Mouse (Mus musculus): Measurements from ENCODE around the gene Flywch2. TPM values are rescaled to one million over a fixed set of nuclear protein-coding genes. Genes with fewer than 3 reads are reported as not detected.

The Flywch2 gene
- polyA plus RNA-seq, 1 experiment from 2014 or later: 37.2 TPM

DNA sequence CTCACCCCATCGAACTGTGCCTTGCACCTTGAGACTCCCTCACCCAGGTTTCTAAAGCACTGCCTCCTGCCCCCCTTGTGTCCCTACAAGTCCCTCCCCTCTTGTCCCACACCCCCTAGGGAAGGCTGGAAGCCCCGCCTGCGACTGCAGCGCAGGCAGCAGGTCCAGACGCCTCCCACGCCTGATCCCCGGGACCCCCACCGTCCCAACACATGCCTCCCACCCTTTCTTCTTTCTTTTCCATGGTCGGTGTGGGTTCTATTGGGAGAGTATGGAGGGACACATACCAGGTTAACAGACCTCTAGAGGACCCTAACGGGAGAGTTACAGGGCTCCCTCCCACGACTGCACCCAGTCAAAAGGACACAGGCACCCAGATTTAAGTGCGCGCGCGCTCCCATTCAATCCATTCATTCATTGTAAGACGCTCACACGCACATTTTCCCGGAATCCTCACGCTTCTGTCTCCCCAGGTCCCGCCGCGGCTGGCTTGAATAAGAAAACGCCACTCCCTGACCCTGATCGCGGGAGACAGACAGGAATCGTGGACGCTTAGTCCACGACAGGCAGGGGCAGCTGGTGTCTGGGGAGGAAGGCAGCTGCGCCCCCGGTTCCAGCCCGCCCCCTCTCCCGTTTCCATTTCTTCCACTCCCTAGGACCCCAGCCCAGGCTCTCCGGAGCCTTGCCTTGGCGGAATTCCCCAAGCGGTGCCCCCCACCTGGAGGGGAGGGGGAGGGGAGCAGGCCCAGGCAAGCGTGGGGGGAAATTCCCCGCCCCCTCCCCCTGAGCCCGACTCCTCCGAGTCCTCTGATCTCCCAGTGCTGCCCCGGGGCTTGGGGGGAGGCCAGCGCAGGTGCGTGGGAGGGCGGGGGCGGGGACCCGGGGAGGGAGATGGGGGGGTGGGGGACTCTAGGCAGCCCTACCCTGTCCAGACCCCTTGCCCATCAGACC is 40.3 kb downstream of the Flywch2 start, which contains the start of gene Kremen2:
Gene Kremen2 (minus strand): TSS at position 533 of the 951 bp plus-strand sequence.
- H3K9ac ChIP-seq (replicated peaks): peak within 1 kb of the TSS; percentile 52
- peak; percentile 20; the same call in 1 of the 2 replicates for ATAC-seq (ENCODE audit: low FRiP score, low read depth)
- H3K27ac ChIP-seq (replicated peaks): no peak within 1 kb of the TSS
- H3K9me3 ChIP-seq: no peaks in the 10 kb centered on the region
- H3K4me2 ChIP-seq (replicated peaks): peak within 1 kb of the TSS; percentile 70
- under 1% methylated on average over 40 of the region's 45 CpGs for WGBS
- H3K27me3 ChIP-seq: peaks cover 77% of the 10 kb centered on the region
- peaks cover 32% of the 10 kb centered on the region for H3K4me1 ChIP-seq
- H3K36me3 ChIP-seq: no peaks in the 10 kb centered on the region
- H3K4me3 ChIP-seq: peak within 1 kb of the TSS; percentile 40

DNA sequence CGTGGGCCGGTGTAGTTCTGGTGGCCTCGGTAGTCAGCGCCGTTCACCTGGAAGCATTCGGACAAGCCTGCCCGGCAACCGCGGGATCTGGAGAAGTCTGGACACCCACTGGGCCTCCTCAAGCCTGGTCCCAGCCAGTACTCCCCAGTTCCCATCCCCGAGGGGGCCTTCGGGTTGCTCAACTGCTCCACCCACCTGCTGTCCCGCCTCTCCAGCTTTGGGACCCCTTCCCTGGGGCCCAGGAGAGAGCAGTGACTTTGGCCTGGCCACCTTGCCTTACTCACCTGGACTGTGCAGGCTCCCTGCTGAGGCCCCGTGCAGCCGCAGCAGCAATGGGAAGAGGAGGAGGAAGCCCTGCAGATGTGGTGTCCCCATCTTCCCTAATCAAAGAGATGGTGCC is 41.2 kb downstream of the Flywch2 start:
- Histone ChIP-seq H3K9ac (replicated peaks) (no peak overlapping the region), H3K27me3 (peaks cover 79% of the 10 kb centered on the region), H3K4me2 (replicated peaks) (peak overlapping the region; percentile 70; the same call in 1 of the 2 replicates), H3K4me1 (peaks cover 34% of the 10 kb centered on the region), H3K36me3 (no peaks in the 10 kb centered on the region), H3K9me3 (no peaks in the 10 kb centered on the region), H3K27ac (replicated peaks) (no peak overlapping the region), H3K4me3 (no peak overlapping the region; the same call in 1 of the 2 replicates)
- WGBS: under 1% methylated on average over 14 of the region's 14 CpGs
- no peak for ATAC-seq (ENCODE audit: low FRiP score, low read depth)

DNA sequence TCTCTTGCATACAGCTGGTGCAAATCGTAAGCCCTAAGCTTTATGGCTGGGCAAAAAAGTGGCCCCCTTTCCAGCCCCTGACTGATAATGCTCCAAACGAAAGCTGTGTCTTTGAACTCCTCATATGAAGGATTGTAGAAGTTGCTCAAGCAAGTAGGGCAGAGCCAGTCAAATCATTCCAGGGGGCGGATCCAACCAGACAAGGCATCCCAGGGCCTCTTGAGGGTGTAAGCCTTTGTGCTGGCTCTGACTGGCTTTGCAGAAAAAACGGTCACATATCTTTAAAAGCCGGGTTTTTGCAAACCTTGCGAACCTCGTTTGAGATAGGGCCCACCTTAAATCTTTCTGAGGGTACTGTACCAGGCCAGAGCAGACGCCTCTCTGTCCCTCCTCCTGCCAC is 41.8 kb downstream of the Flywch2 start:
- Histone ChIP-seq H3K4me3 (no peak overlapping the region), H3K27ac (replicated peaks) (no peak overlapping the region), H3K9ac (replicated peaks) (no peak overlapping the region), H3K36me3 (no peaks in the 10 kb centered on the region), H3K4me1 (peaks cover 38% of the 10 kb centered on the region), H3K9me3 (no peaks in the 10 kb centered on the region), H3K27me3 (peaks cover 79% of the 10 kb centered on the region), H3K4me2 (replicated peaks) (no peak overlapping the region)
- ATAC-seq (ENCODE audit: low FRiP score, low read depth): no peak
- WGBS: 18% methylated on average over 8 of the region's 8 CpGs

DNA sequence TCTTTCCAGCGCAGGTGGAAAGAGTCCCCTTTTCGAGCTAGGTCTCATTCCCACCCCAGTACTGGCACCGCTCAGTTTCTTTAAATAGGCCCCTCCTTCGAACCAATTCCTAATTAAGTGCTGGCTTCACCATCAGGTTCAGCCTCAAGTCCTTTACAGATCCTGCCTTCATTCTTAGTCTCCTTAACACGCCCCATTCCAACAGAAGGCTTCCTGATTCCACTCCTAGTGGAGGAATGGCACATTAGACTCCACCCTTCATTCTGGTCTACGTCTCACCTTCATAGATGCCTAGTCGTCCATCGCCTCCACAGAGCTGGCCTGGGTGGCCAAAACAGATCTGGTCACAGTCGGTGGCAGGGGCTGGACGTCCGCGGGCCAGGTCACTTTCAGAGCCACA is 42.9 kb downstream of the Flywch2 start:
- H3K4me2 ChIP-seq (replicated peaks): no peak overlapping the region
- WGBS: 63% methylated on average over 12 of the region's 12 CpGs
- peaks cover 78% of the 10 kb centered on the region for H3K27me3 ChIP-seq
- H3K9me3 ChIP-seq: no peaks in the 10 kb centered on the region
- ATAC-seq (ENCODE audit: low FRiP score, low read depth): no peak
- H3K27ac ChIP-seq (replicated peaks): no peak overlapping the region
- H3K36me3 ChIP-seq: no peaks in the 10 kb centered on the region
- H3K9ac ChIP-seq (replicated peaks): no peak overlapping the region
- H3K4me3 ChIP-seq: no peak overlapping the region
- peaks cover 50% of the 10 kb centered on the region for H3K4me1 ChIP-seq

DNA sequence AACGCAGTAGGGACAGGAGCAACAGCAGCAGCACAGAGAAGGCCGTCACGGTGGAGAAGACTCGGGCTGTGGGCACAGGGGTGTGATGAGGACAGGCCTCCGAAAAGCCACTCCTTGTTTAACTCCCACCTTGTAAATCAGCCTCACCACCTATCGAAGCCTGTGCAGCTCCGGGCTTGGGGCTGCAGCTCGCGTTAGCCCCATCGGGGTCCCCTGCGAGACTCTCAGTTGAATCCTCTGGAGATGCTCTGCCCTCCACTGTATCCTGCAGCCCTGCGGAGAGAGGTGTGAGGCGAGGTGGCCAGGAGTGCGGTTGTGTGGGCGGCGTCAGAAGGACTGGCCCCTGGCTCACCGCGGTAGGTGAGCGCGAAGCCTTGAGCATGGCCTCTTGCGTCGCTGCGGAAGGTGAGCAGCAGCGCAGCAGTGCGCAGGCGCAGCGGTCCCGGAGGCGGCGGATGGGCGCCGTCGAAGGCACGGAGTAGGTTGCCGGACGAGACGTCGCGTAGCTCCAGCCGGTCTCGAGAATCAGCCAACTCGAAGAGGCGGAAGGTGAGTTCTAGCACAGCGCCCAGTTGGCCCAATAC is 43.6 kb downstream of the Flywch2 start:
- H3K36me3 ChIP-seq: peaks cover 4% of the 10 kb centered on the region; the same call in 1 of the 2 replicates
- H3K27ac ChIP-seq (replicated peaks): no peak overlapping the region
- H3K9ac ChIP-seq (replicated peaks): no peak overlapping the region; the same call in 1 of the 2 replicates
- H3K4me1 ChIP-seq: peaks cover 53% of the 10 kb centered on the region
- H3K4me2 ChIP-seq (replicated peaks): peak overlapping the region; percentile 43
- peak overlapping the region; percentile 24 for H3K4me3 ChIP-seq
- 9% methylated on average over 44 of the region's 44 CpGs for WGBS
- peaks cover 77% of the 10 kb centered on the region for H3K27me3 ChIP-seq
- ATAC-seq (ENCODE audit: low FRiP score, low read depth): no peak
- no peaks in the 10 kb centered on the region for H3K9me3 ChIP-seq

DNA sequence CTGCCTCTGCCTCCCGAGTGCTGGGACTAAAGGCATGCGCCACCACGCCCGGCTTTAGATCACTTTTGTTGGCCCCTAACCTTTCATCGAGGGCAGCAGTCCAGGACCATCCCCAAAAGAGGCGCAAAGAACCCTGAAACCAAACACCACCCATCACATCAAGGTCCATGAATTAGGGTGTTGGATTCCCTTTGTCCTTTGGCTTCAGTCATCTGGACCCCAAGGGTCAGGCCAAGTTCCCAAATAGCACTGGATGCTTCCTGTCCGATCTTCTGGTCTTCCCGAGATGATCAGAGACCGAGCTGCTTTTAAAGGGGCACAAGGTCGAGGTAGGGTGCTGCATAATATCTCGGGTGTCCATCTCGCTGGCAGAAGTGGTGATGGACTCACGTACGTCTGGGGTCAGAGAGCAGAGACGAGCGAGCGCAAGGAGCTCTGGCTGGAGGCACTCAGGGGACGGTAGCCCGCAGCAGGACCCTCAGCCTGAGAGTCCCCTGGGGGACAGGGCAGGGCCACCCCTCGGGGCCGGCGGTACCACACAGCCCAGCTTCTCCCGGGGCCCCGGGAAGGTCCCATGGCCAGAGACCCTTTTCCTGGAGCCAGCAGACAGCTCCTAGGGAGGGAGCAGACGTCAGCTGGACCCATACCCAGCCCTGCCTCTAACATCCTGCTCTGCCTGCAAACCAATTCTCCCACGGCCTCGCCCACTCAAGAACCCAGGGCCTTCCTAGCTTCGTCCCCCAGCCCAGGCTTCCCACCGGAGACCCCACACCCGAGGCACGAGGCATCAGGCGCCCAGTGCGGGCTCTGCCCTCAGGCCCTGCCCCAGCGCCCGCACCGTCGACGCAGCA is 44.3 kb downstream of the Flywch2 start:
- peak overlapping the region; percentile 43; the same call in 1 of the 2 replicates for H3K4me2 ChIP-seq (replicated peaks)
- H3K4me1 ChIP-seq: peaks cover 53% of the 10 kb centered on the region
- WGBS: 53% methylated on average over 34 of the region's 38 CpGs

DNA sequence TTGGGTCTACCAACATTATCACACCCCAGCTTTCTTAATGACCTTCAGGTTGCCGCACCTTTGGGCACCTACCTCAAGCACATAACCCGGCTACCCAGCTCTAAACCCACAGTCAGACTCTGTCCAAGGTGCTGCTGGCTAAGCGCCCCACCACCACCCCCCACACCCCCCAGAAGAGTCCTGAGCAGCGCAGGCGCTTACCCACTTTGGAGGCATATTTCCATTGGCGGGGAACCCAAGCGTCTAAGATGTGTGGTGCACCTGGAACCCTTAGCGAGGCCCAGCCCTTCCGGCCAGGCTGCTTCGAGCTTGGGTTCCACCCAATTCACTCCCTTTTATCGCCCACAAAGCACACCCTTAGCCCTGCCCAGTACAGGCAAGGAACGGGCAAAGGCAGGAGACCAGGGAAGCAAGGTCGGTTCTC is 45.3 kb downstream of the Flywch2 start, which contains the start of gene Paqr4:
Gene Paqr4 (minus strand): TSS at position 270 of the 424 bp plus-strand sequence.
- Histone ChIP-seq H3K4me1 (peaks cover 45% of the 10 kb centered on the region), H3K9me3 (no peaks in the 10 kb centered on the region), H3K4me2 (replicated peaks) (peak within 1 kb of the TSS; percentile 66), H3K4me3 (peak within 1 kb of the TSS; percentile 69), H3K9ac (replicated peaks) (peak within 1 kb of the TSS; percentile 64), H3K27me3 (peaks cover 60% of the 10 kb centered on the region), H3K27ac (replicated peaks) (peak within 1 kb of the TSS; percentile 79), H3K36me3 (peaks cover 19% of the 10 kb centered on the region)
- ATAC-seq (ENCODE audit: low FRiP score, low read depth): peak; percentile 0; the same call in 1 of the 2 replicates
- 12% methylated on average over 13 of the region's 13 CpGs for WGBS

More for the DNA sequence above, 44.3 kb downstream of the Flywch2 start:
- H3K9ac ChIP-seq (replicated peaks): no peak overlapping the region; the same call in 1 of the 2 replicates
- H3K27me3 ChIP-seq: peaks cover 70% of the 10 kb centered on the region
- peaks cover 10% of the 10 kb centered on the region for H3K36me3 ChIP-seq
- H3K9me3 ChIP-seq: no peaks in the 10 kb centered on the region
- H3K4me3 ChIP-seq: peak overlapping the region; percentile 24; the same call in 1 of the 2 replicates
- ATAC-seq (ENCODE audit: low FRiP score, low read depth): no peak
- H3K27ac ChIP-seq (replicated peaks): no peak overlapping the region

DNA sequence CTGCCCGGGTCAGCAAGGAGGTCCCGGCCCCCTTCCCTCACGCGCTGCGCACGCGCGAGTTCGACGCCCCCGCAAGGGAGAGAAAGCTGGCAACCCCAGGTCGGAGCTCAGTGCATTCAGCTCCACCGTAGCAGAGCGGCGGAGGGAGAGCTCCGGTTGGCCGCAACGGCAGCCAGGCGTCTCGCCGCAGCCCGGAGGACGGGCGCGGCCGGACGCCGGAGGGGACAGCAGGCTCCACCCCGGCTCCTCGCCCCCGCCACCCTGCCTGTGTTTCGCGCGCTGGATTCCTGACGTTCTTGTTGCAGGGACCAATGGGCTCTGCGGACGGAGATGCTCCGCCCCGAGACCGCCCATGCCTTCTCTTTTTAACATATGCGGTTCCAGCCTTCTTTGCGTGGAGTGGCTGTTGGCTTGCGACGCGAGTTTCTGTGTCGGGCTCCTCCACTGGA is 45.7 kb downstream of the Flywch2 start:
- Histone ChIP-seq H3K4me3 (peak overlapping the region; percentile 69), H3K4me2 (replicated peaks) (peak overlapping the region; percentile 66), H3K9me3 (no peaks in the 10 kb centered on the region), H3K4me1 (peaks cover 41% of the 10 kb centered on the region), H3K36me3 (peaks cover 24% of the 10 kb centered on the region), H3K27me3 (peaks cover 56% of the 10 kb centered on the region), H3K27ac (replicated peaks) (peak overlapping the region; percentile 79), H3K9ac (replicated peaks) (peak overlapping the region; percentile 64)
- ATAC-seq (ENCODE audit: low FRiP score, low read depth): peak; percentile 81
- under 1% methylated on average over 46 of the region's 46 CpGs for WGBS

DNA sequence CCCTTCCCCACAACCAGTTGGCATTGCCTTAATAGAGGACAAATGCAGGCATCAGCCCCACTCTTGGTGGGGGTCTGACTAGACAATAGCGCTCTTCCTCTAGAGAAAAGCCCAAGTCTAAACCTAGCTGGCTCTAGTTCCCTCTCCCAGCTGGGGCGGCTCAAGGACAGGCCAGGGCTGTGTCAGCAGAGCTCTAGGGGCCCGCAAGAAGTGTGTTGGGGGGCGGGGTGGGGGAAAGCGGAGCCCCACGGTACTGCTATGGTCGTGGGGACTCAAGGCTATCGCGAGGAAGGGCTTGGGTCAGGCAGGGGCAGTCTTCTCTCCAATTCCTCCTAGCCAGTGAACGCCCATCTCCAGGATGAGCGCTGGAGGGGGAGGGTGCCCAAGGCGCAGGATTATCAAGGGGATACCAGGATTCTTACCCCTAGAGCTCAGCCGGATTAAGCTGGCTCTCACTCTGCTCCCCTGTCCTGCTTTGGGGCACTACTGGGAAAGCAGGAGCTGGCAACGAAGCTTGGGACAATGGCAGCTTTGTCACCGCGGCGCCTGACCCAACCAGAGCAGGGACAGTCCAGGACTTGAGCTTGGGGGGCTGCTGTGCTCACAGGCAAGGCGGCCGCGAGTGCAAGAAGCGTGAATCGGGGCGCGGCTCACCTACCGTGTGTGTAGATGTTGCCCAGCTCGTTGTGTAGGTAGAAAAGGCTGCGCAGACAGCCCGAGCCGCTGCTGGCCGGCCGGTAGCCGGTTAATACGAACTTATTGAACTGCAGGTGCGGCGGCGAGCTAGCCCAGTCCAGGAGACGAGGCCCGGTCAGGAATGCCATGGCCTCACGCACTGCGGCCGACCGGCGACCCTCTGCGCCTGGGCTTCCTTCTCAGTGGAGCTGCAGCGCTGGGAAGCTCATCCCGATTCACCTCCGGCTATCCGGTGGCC is 46.4 kb downstream of the Flywch2 start:
- H3K27ac ChIP-seq (replicated peaks): peak overlapping the region; percentile 79
- under 1% methylated on average over 48 of the region's 48 CpGs for WGBS

DNA sequence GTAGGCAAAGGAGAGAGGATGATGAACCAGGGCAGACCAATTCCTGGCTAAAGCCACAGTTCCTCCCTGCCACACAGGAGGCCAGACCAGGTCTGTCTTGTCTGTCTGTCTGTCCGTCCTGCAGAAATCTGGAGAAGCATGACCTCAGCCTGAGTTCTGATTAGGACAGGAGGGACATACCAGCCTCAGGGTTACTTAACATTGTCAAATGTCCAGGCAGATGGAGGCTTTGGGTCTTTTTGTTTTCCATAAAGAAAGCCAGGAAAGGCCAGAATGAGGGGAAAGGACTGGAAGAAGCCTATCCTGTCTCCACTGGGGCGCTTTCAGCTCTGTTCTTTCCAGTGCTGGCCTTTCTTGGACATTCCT is 47.1 kb downstream of the Flywch2 start:
- no peak for ATAC-seq (ENCODE audit: low FRiP score, low read depth)
- Histone ChIP-seq H3K9me3 (no peaks in the 10 kb centered on the region), H3K9ac (replicated peaks) (peak overlapping the region; percentile 64), H3K4me2 (replicated peaks) (peak overlapping the region; percentile 66), H3K36me3 (peaks cover 37% of the 10 kb centered on the region), H3K4me1 (peaks cover 31% of the 10 kb centered on the region), H3K4me3 (peak overlapping the region; percentile 69), H3K27ac (replicated peaks) (peak overlapping the region; percentile 79), H3K27me3 (peaks cover 42% of the 10 kb centered on the region)
- 38% methylated on average over 2 of the region's 2 CpGs for WGBS

More for the DNA sequence above, 46.4 kb downstream of the Flywch2 start:
- Histone ChIP-seq H3K4me1 (peaks cover 34% of the 10 kb centered on the region), H3K4me3 (peak overlapping the region; percentile 69), H3K9ac (replicated peaks) (peak overlapping the region; percentile 64), H3K36me3 (peaks cover 31% of the 10 kb centered on the region), H3K9me3 (no peaks in the 10 kb centered on the region), H3K4me2 (replicated peaks) (peak overlapping the region; percentile 66), H3K27me3 (peaks cover 49% of the 10 kb centered on the region)
- ATAC-seq (ENCODE audit: low FRiP score, low read depth): peak; percentile 44

Data from midbrain, embryonic 12.5 days (tissue).